ENCODE assay signal across 12 mouse cellular contexts in genomic region chr10:79654946-79655395, GRCm38 (mm10). TPM values are rescaled to one million over a fixed set of nuclear protein-coding genes. Genes with fewer than 3 reads are reported as not detected.
DNase-seq lines count a peak whose midpoint lies in the region; ATAC-seq and TF ChIP-seq lines count a peak whose summit lies in the region.
"Had no signal": no experiment of that assay in that cellular context is flagged by ENCODE, and none has a peak within 500 bp of the region (broad histone marks: within the 10 kb centered on the region; RNA-seq: fewer than 3 reads in every experiment).

No protein-coding gene starts in this region.

- TF ChIP-seq CTCF in forebrain, postnatal 0 days (IDR thresholded peaks at IDR 0.05; ENCODE audit: low read depth): no peak

- no peaks in the 10 kb centered on the region for H3K27me3 ChIP-seq in embryonic facial prominence, embryonic 11.5 days (ENCODE audit: control insufficient read depth, insufficient read depth, low read length)
- H3K27me3 ChIP-seq in forebrain, postnatal 0 days (ENCODE audit: insufficient read depth, low read length): no peaks in the 10 kb centered on the region
- H3K27me3 ChIP-seq in neural tube, embryonic 12.5 days (replicated peaks): no peaks in the 10 kb centered on the region

- DNase-seq in embryonic facial prominence, embryonic 11.5 days (ENCODE audit: low spot score): peak; percentile 87
- DNase-seq in forebrain, postnatal 0 days: peak; percentile 88
- DNase-seq in layer of hippocampus, postnatal 10 days (ENCODE audit: low spot score in 2 of 2): peak; percentile 49 to 59
- no peak for DNase-seq in urinary bladder, postnatal 4 days (ENCODE audit: low spot score in 2 of 2)
- DNase-seq in urinary bladder, postnatal 10 days (ENCODE audit: low spot score): no peak
- DNase-seq in heart, adult 11 months: no peak
- DNase-seq: cerebellum, adult 2 months; gastrocnemius, postnatal 25 days had no signal

- no peaks in the 10 kb centered on the region for H3K9me3 ChIP-seq in embryonic facial prominence, embryonic 11.5 days (replicated peaks; ENCODE audit: control insufficient read depth, low read length)
- H3K9me3 ChIP-seq in forebrain, postnatal 0 days (ENCODE audit: low read length): no peaks in the 10 kb centered on the region
- no peaks in the 10 kb centered on the region for H3K9me3 ChIP-seq in neural tube, embryonic 12.5 days

- H3K4me3 ChIP-seq in embryonic facial prominence, embryonic 11.5 days (ENCODE audit: low read depth, low read length): no peak overlapping the region
- H3K4me3 ChIP-seq in forebrain, postnatal 0 days (ENCODE audit: low read depth, low read length): no peak overlapping the region
- H3K4me3 ChIP-seq in neural tube, embryonic 12.5 days: no peak overlapping the region

- peak; percentile 73 for ATAC-seq in embryonic facial prominence, embryonic 11.5 days (replicated peaks; ENCODE audit: insufficient number of reproducible peaks, low FRiP score, low TSS enrichment, low read depth)
- peak; percentile 95 for ATAC-seq in forebrain, postnatal 0 days
- ATAC-seq in neural tube, embryonic 12.5 days (ENCODE audit: low FRiP score, low read depth): peak; percentile 70

- no peaks in the 10 kb centered on the region for H3K4me1 ChIP-seq in embryonic facial prominence, embryonic 11.5 days (ENCODE audit: control insufficient read depth, insufficient read depth, low read length)
- peaks cover 19% of the 10 kb centered on the region for H3K4me1 ChIP-seq in forebrain, postnatal 0 days (ENCODE audit: insufficient read depth)
- peaks cover 4% of the 10 kb centered on the region; the same call in 1 of the 2 replicates for H3K4me1 ChIP-seq in neural tube, embryonic 12.5 days

- no peak overlapping the region for H3K27ac ChIP-seq in embryonic facial prominence, embryonic 11.5 days (replicated peaks; ENCODE audit: low read depth, low read length)
- H3K27ac ChIP-seq in forebrain, postnatal 0 days (ENCODE audit: low read depth, low read length): peak overlapping the region; percentile 85
- no peak overlapping the region for H3K27ac ChIP-seq in neural tube, embryonic 12.5 days
- H3K27ac ChIP-seq: kidney, postnatal 0 days had no signal

- no peak overlapping the region for H3K9ac ChIP-seq in embryonic facial prominence, embryonic 11.5 days (replicated peaks; ENCODE audit: low read length)
- H3K9ac ChIP-seq in forebrain, postnatal 0 days: no peak overlapping the region
- H3K9ac ChIP-seq in neural tube, embryonic 12.5 days: no peak overlapping the region

- H3K4me2 ChIP-seq in embryonic facial prominence, embryonic 11.5 days (ENCODE audit: low read depth, low read length): no peak overlapping the region
- H3K4me2 ChIP-seq in forebrain, postnatal 0 days (ENCODE audit: low read depth): peak overlapping the region; percentile 14; the same call in 1 of the 2 replicates
- no peak overlapping the region for H3K4me2 ChIP-seq in neural tube, embryonic 12.5 days (replicated peaks)

- WGBS in embryonic facial prominence, embryonic 11.5 days: 35% methylated on average over 1 of the region's 1 CpGs
- 11% methylated on average over 1 of the region's 1 CpGs for WGBS in forebrain, postnatal 0 days
- WGBS in neural tube, embryonic 12.5 days: 19% methylated on average over 1 of the region's 1 CpGs

- H3K36me3 ChIP-seq in embryonic facial prominence, embryonic 11.5 days (replicated peaks; ENCODE audit: control insufficient read depth, insufficient read depth, low read depth, low read length): no peaks in the 10 kb centered on the region
- H3K36me3 ChIP-seq in forebrain, postnatal 0 days (ENCODE audit: insufficient read depth): no peaks in the 10 kb centered on the region
- H3K36me3 ChIP-seq in neural tube, embryonic 12.5 days: no peaks in the 10 kb centered on the region

RNA-seq across cellular contexts. Expression of gene Madcam1, which starts 9.4 kb away (rescaled TPM):
- 3.9 and 5.5 TPM in 2 replicates for polyA plus RNA-seq in embryonic facial prominence, embryonic 11.5 days (2014; fragmentation: Nextera tagmentation; extraction: Ambion mirVana)
- 0.38 and 0.95 TPM in 2 replicates for total RNA-seq in forebrain, postnatal 0 days (2014; rRNA removed)
- 0.67 and 0.70 TPM in 2 replicates for polyA plus RNA-seq in forebrain, postnatal 0 days (2015; fragmentation: Nextera tagmentation; extraction: Ambion mirVana)
- under 1 TPM in 1 of 2 experiments, not detected in 1; 0.32 TPM for total RNA-seq in layer of hippocampus, postnatal 10 days (2021)
- polyA plus RNA-seq in neural tube, embryonic 12.5 days (2016; fragmentation: Nextera tagmentation; extraction: Ambion mirVana): 1.1 and 2.0 TPM in 2 replicates
- total RNA-seq: gastrocnemius, postnatal 25 days; megakaryocyte progenitor cell, adult 5-6 weeks had no signal
- polyA plus RNA-seq: cerebellum, adult 2 months had no signal

RNA-seq across cellular contexts. Expression of gene Odf3l2, which starts 9.4 kb away (rescaled TPM):
- not detected in 2 replicates for polyA plus RNA-seq in embryonic facial prominence, embryonic 11.5 days (2014; fragmentation: Nextera tagmentation; extraction: Ambion mirVana)
- total RNA-seq in forebrain, postnatal 0 days (2014; rRNA removed): 0.38 and 0.52 TPM in 2 replicates
- polyA plus RNA-seq in forebrain, postnatal 0 days (2015; fragmentation: Nextera tagmentation; extraction: Ambion mirVana): 0.44 and 0.81 TPM in 2 replicates
- under 1 TPM; 0.39 to 0.62 TPM for total RNA-seq in layer of hippocampus, postnatal 10 days (2021)
- not detected in 2 replicates for polyA plus RNA-seq in neural tube, embryonic 12.5 days (2016; fragmentation: Nextera tagmentation; extraction: Ambion mirVana)
- total RNA-seq: megakaryocyte progenitor cell, adult 5-6 weeks had no signal
- polyA plus RNA-seq: cerebellum, adult 2 months; kidney, postnatal 0 days; spleen, adult 2 months had no signal

RNA-seq across cellular contexts. Expression of gene Tpgs1, which starts 14.2 kb away (rescaled TPM):
- 65.6 and 67.3 TPM in 2 replicates for polyA plus RNA-seq in embryonic facial prominence, embryonic 11.5 days (2014; fragmentation: Nextera tagmentation; extraction: Ambion mirVana)
- total RNA-seq in forebrain, postnatal 0 days (2014; rRNA removed): 64.2 and 91.5 TPM in 2 replicates
- 128 and 148 TPM in 2 replicates for polyA plus RNA-seq in forebrain, postnatal 0 days (2015; fragmentation: Nextera tagmentation; extraction: Ambion mirVana)
- total RNA-seq in layer of hippocampus, postnatal 10 days (2021): 10 to 100 TPM; 68.5 to 80.9 TPM
- 75.2 and 79.6 TPM in 2 replicates for polyA plus RNA-seq in neural tube, embryonic 12.5 days (2016; fragmentation: Nextera tagmentation; extraction: Ambion mirVana)

RNA-seq across cellular contexts. Expression of gene Shc2, which starts 17.3 kb away (rescaled TPM):
- 9.8 and 10.5 TPM in 2 replicates for polyA plus RNA-seq in embryonic facial prominence, embryonic 11.5 days (2014; fragmentation: Nextera tagmentation; extraction: Ambion mirVana)
- total RNA-seq in forebrain, postnatal 0 days (2014; rRNA removed): 45.3 and 54.7 TPM in 2 replicates
- polyA plus RNA-seq in forebrain, postnatal 0 days (2015; fragmentation: Nextera tagmentation; extraction: Ambion mirVana): 11.3 and 16.9 TPM in 2 replicates
- total RNA-seq in layer of hippocampus, postnatal 10 days (2021): 10 to 100 TPM; 48.0 to 48.3 TPM
- polyA plus RNA-seq in neural tube, embryonic 12.5 days (2016; fragmentation: Nextera tagmentation; extraction: Ambion mirVana): 35.5 and 43.9 TPM in 2 replicates
- total RNA-seq: megakaryocyte progenitor cell, adult 5-6 weeks had no signal

RNA-seq across cellular contexts. Expression of gene Cdc34, which starts 27.0 kb away (rescaled TPM):
- 150 and 157 TPM in 2 replicates for polyA plus RNA-seq in embryonic facial prominence, embryonic 11.5 days (2014; fragmentation: Nextera tagmentation; extraction: Ambion mirVana)
- total RNA-seq in forebrain, postnatal 0 days (2014; rRNA removed): 61.9 and 69.9 TPM in 2 replicates
- polyA plus RNA-seq in forebrain, postnatal 0 days (2015; fragmentation: Nextera tagmentation; extraction: Ambion mirVana): 67.9 and 76.5 TPM in 2 replicates
- 10 to 100 TPM; 54.8 to 56.2 TPM for total RNA-seq in layer of hippocampus, postnatal 10 days (2021)
- 136 and 141 TPM in 2 replicates for polyA plus RNA-seq in neural tube, embryonic 12.5 days (2016; fragmentation: Nextera tagmentation; extraction: Ambion mirVana)

Comparison
In these comparisons a context has a peak if more than half of its experiments do, and no peak if none do; other contexts are left out.
1. DNase-seq: peak in embryonic facial prominence, embryonic 11.5 days (single experiment), forebrain, postnatal 0 days (single experiment) and layer of hippocampus, postnatal 10 days (2 of 2); none in urinary bladder, postnatal 4 days (0 of 2), urinary bladder, postnatal 10 days (single experiment) and heart, adult 11 months (single experiment).
2. Peak in every context shown above with its lines, with median percentiles within 50 percentile points of each other: ATAC-seq.